Mouse (Mus musculus): ENCODE results near the gene St8sia1.

Gene St8sia1

GRCm38 (mm10) chr6:142945461-142945860 lies 18.8 kb downstream of the St8sia1 start:
- no peak for DNase-seq (ENCODE audit: low read depth, low spot score)

GRCm38 (mm10) chr6:142944470-142944869 lies 19.8 kb downstream of the St8sia1 start:
- no peak for DNase-seq (ENCODE audit: low read depth, low spot score)

- DNase-seq (ENCODE audit: low read depth, low spot score): no peak
Observed at GRCm38 (mm10) chr6:142943419-142943818, 20.8 kb downstream of the St8sia1 start.

GRCm38 (mm10) chr6:142941596-142942381 lies 22.5 kb downstream of the St8sia1 start:
- DNase-seq (ENCODE audit: low read depth, low spot score): no peak

- DNase-seq (ENCODE audit: low read depth, low spot score): no peak
Observed at GRCm38 (mm10) chr6:142941078-142941477, 23.2 kb downstream of the St8sia1 start.

- no peak for DNase-seq (ENCODE audit: low read depth, low spot score)
Observed at GRCm38 (mm10) chr6:142938549-142939345, 25.5 kb downstream of the St8sia1 start.

GRCm38 (mm10) chr6:142938074-142938473 lies 26.2 kb downstream of the St8sia1 start:
- no peak for DNase-seq (ENCODE audit: low read depth, low spot score)

GRCm38 (mm10) chr6:142932582-142932981 lies 31.7 kb downstream of the St8sia1 start:
- no peak for DNase-seq (ENCODE audit: low read depth, low spot score)

GRCm38 (mm10) chr6:142932144-142932543 lies 32.1 kb downstream of the St8sia1 start:
- no peak for DNase-seq (ENCODE audit: low read depth, low spot score)

GRCm38 (mm10) chr6:142928551-142929309 lies 35.5 kb downstream of the St8sia1 start:
- no peak for DNase-seq (ENCODE audit: low read depth, low spot score)

- DNase-seq (ENCODE audit: low read depth, low spot score): no peak
Observed at GRCm38 (mm10) chr6:142926901-142927605, 37.2 kb downstream of the St8sia1 start.

- no peak for DNase-seq (ENCODE audit: low read depth, low spot score)
Observed at GRCm38 (mm10) chr6:142925921-142926320, 38.3 kb downstream of the St8sia1 start.

GRCm38 (mm10) chr6:142925374-142925773 lies 38.9 kb downstream of the St8sia1 start:
- DNase-seq (ENCODE audit: low read depth, low spot score): no peak

GRCm38 (mm10) chr6:142920901-142921300 lies 43.4 kb downstream of the St8sia1 start:
- no peak for DNase-seq (ENCODE audit: low read depth, low spot score)

GRCm38 (mm10) chr6:142918691-142919090 lies 45.6 kb downstream of the St8sia1 start:
- DNase-seq (ENCODE audit: low read depth, low spot score): no peak

GRCm38 (mm10) chr6:142917471-142917901 lies 46.8 kb downstream of the St8sia1 start:
- no peak for DNase-seq (ENCODE audit: low read depth, low spot score)

- DNase-seq (ENCODE audit: low read depth, low spot score): no peak
Observed at GRCm38 (mm10) chr6:142916271-142916941, 47.8 kb downstream of the St8sia1 start.

GRCm38 (mm10) chr6:142915464-142915863 lies 48.8 kb downstream of the St8sia1 start:
- DNase-seq (ENCODE audit: low read depth, low spot score): no peak

- DNase-seq (ENCODE audit: low read depth, low spot score): no peak
Observed at GRCm38 (mm10) chr6:142914676-142915075, 49.6 kb downstream of the St8sia1 start.

GRCm38 (mm10) chr6:142911263-142911662 lies 53.0 kb downstream of the St8sia1 start:
- no peak for DNase-seq (ENCODE audit: low read depth, low spot score)

- DNase-seq (ENCODE audit: low read depth, low spot score): no peak
Observed at GRCm38 (mm10) chr6:142910721-142911120, 53.5 kb downstream of the St8sia1 start.
